Mouse (Mus musculus) testis, adult 2 months (tissue): Measurements from ENCODE around the gene Xrcc4.

Experiments used
- CTCF ChIP-seq: fragments of 200-500 bp; IDR thresholded peaks from 2 replicates; pipeline ENCODE4 v1.5.1; 2012; ENCODE audit warnings: low read depth, mild to moderate bottlenecking, inconsistent platforms, low read length, moderate library complexity; ENCODE audit not compliant: control insufficient read depth, insufficient read depth, insufficient replicate concordance
- POLR2A ChIP-seq: fragments of 200-500 bp; IDR thresholded peaks from 2 replicates; pipeline ENCODE4 v1.6.1; 2012; ENCODE audit warnings: low read depth, mild to moderate bottlenecking, inconsistent platforms, low read length, moderate library complexity; ENCODE audit not compliant: control insufficient read depth

DNA sequence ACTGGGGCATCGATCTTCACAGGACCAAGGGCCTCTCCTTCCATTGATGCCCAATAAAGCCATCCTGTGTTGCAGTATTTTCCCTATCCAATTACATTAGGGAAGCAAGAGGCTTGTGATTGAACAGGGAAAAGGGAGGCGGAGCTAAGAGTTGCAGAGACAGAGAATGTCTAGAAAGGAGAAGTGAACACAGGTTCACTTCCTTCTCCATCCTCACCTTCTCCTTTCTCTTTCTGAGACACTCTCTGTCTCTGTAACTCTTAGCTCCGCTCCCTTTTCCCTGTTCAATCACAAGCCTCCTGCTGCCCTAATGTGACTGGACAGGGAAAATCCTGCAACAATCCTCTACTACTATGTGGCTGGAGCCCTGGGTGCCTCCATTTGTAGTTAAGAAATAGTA, 254.9 kb downstream of the Xrcc4 start:
- TF ChIP-seq CTCF (no peak), POLR2A (no peak)
